Mouse (Mus musculus) limb, embryonic 11.5 days (tissue): ENCODE data around the gene Rdm1. TPM values are rescaled to one million over a fixed set of nuclear protein-coding genes. Genes with fewer than 3 reads are reported as not detected.
A peak's percentile ranks its signal among the peaks of the same experiment; 100 is the strongest.
"Not testable (repeated sequence)": the region's sequence is repeated elsewhere in the genome, so short reads cannot be mapped to it uniquely, and the experiment has no call there.

Experiments
- ATAC-seq: fragments of 200-750 bp; cut with Nextera tagmentation; 2 replicates; pipeline ENCODE4 v1.8.0; 2017; ENCODE audit warnings: low read depth; ENCODE audit not compliant: insufficient number of reproducible peaks, low FRiP score, low TSS enrichment
- DNase-seq: peaks from one replicate; pipeline ENCODE4 v3.0.0-alpha.2; 2015; ENCODE audit warnings: low spot score
- H3K27ac ChIP-seq: fragments of 300-500 bp; sonication (generic); replicated peaks from 2 replicates; pipeline ENCODE4 v1.5.1; 2014; ENCODE audit warnings: low read depth, mild to moderate bottlenecking, low read length
- H3K27me3 ChIP-seq: fragments of 300-500 bp; sonication (generic); 2 replicates; pipeline ENCODE4 v1.6.1; 2014; ENCODE audit warnings: mild to moderate bottlenecking, low read length, mixed read lengths; ENCODE audit not compliant: control insufficient read depth, insufficient read depth
- H3K36me3 ChIP-seq: fragments of 300-500 bp; sonication (generic); 2 replicates; pipeline ENCODE4 v1.6.1; 2014; ENCODE audit warnings: mild to moderate bottlenecking, low read length, moderate library complexity, mixed read lengths; ENCODE audit not compliant: control insufficient read depth, insufficient read depth
- H3K4me1 ChIP-seq: fragments of 300-500 bp; sonication (generic); 2 replicates; pipeline ENCODE4 v1.6.1; 2014; ENCODE audit warnings: low read length, mixed read lengths; ENCODE audit not compliant: control insufficient read depth, insufficient read depth
- H3K4me2 ChIP-seq: fragments of 300-500 bp; sonication (generic); 2 replicates; pipeline ENCODE4 v1.6.1; 2014; ENCODE audit warnings: low read depth, mild to moderate bottlenecking, moderate library complexity; ENCODE audit not compliant: severe bottlenecking
- H3K4me3 ChIP-seq: fragments of 300-500 bp; sonication (generic); 2 replicates; pipeline ENCODE4 v1.5.1; 2014; ENCODE audit warnings: low read depth, low read length
- H3K9ac ChIP-seq: fragments of 300-500 bp; sonication (generic); 2 replicates; pipeline ENCODE4 v1.6.1; 2014; ENCODE audit warnings: mild to moderate bottlenecking, low read length
- H3K9me3 ChIP-seq: fragments of 300-500 bp; sonication (generic); 2 replicates; pipeline ENCODE4 v1.6.1; 2016; ENCODE audit warnings: low read length; ENCODE audit not compliant: control insufficient read depth
- WGBS: fragments of 180-500 bp; shearing (Covaris S2); extraction: QIAGEN DNeasy Blood & Tissue Kit; methylation state at CpG from one replicate; pipeline ENCODE4 v1.1.7; 2014; 5-methylcytosine and 5-hydroxymethylcytosine counted together
- polyA plus RNA-seq: library from polyadenylated mRNA; unstranded; fragments of >200 nt; fragmentation: Nextera tagmentation; extraction: Ambion mirVana; gene quantifications from 2 replicates; pipeline ENCODE4 v1.2.1, GENCODE M21; 2014

Gene Rdm1
- polyA plus RNA-seq, 1 experiment from 2014 or later = 31.0 TPM

- no peak for DNase-seq
- H3K4me1 ChIP-seq = no peaks in the 10 kb centered on the region
- ATAC-seq = no peak
- H3K9me3 ChIP-seq = no peaks in the 10 kb centered on the region
- 90% methylated on average over 7 of the region's 7 CpGs for WGBS
- H3K36me3 ChIP-seq = no peaks in the 10 kb centered on the region
- H3K9ac ChIP-seq = no peak overlapping the region
- H3K4me3 ChIP-seq = no peak overlapping the region
- no peak overlapping the region for H3K4me2 ChIP-seq
- no peak overlapping the region for H3K27ac ChIP-seq
- H3K27me3 ChIP-seq = no peaks in the 10 kb centered on the region
Observed at GRCm38 (mm10) chr11:101588868-101589267, 38.1 kb upstream of the Rdm1 start.

GRCm38 (mm10) chr11:101589444-101589843, 37.6 kb upstream of the Rdm1 start:
- no peaks in the 10 kb centered on the region for H3K36me3 ChIP-seq
- H3K4me1 ChIP-seq = no peaks in the 10 kb centered on the region
- H3K4me3 ChIP-seq = no peak overlapping the region
- no peaks in the 10 kb centered on the region for H3K27me3 ChIP-seq
- H3K9me3 ChIP-seq = no peaks in the 10 kb centered on the region
- H3K4me2 ChIP-seq = no peak overlapping the region
- WGBS = 28% methylated on average over 5 of the region's 5 CpGs
- H3K27ac ChIP-seq = no peak overlapping the region
- no peak for ATAC-seq
- peak; percentile 74 for DNase-seq
- no peak overlapping the region for H3K9ac ChIP-seq

- no peak overlapping the region for H3K4me3 ChIP-seq
- no peaks in the 10 kb centered on the region for H3K36me3 ChIP-seq
- no peak overlapping the region for H3K27ac ChIP-seq
- ATAC-seq (no peak), DNase-seq (no peak)
- no peaks in the 10 kb centered on the region for H3K4me1 ChIP-seq
- H3K9me3 ChIP-seq = no peaks in the 10 kb centered on the region
- 75% methylated on average over 12 of the region's 12 CpGs for WGBS
- no peak overlapping the region for H3K4me2 ChIP-seq
- no peak overlapping the region for H3K9ac ChIP-seq
- no peaks in the 10 kb centered on the region for H3K27me3 ChIP-seq
Observed at GRCm38 (mm10) chr11:101589989-101590624, 36.9 kb upstream of the Rdm1 start.

GRCm38 (mm10) chr11:101599156-101599555, 27.8 kb upstream of the Rdm1 start, which contains the start of gene Gm11634:
Gene Gm11634, minus strand, starts transcription at chr11:101599256.
- Histone ChIP-seq H3K4me1 (no peaks in the 10 kb centered on the region), H3K27me3 (no peaks in the 10 kb centered on the region), H3K27ac (no peak within 1 kb of the TSS), H3K9me3 (no peaks in the 10 kb centered on the region), H3K4me2 (no peak within 1 kb of the TSS), H3K36me3 (no peaks in the 10 kb centered on the region), H3K4me3 (no peak within 1 kb of the TSS), H3K9ac (no peak within 1 kb of the TSS)
- DNase-seq (no peak), ATAC-seq (no peak)
- WGBS = 88% methylated on average over 6 of the region's 6 CpGs

- H3K36me3 ChIP-seq = no peaks in the 10 kb centered on the region
- ATAC-seq = no peak
Observed at GRCm38 (mm10) chr11:101602491-101602890, 24.5 kb upstream of the Rdm1 start.

GRCm38 (mm10) chr11:101604116-101604515, 22.9 kb upstream of the Rdm1 start:
- H3K27me3 ChIP-seq = no peaks in the 10 kb centered on the region
- DNase-seq = no peak
- H3K9me3 ChIP-seq = no peaks in the 10 kb centered on the region
- 4% methylated on average over 3 of the region's 3 CpGs for WGBS
- ATAC-seq = no peak
- peak overlapping the region; percentile 24; the same call in 1 of the 2 replicates for H3K4me2 ChIP-seq
- no peaks in the 10 kb centered on the region for H3K36me3 ChIP-seq
- H3K4me1 ChIP-seq = no peaks in the 10 kb centered on the region
- H3K9ac ChIP-seq = no peak overlapping the region
- peak overlapping the region; percentile 7; the same call in 1 of the 2 replicates for H3K4me3 ChIP-seq
- no peak overlapping the region for H3K27ac ChIP-seq

More at GRCm38 (mm10) chr11:101602491-101602890, 24.5 kb upstream of the Rdm1 start:
- Histone ChIP-seq H3K27ac (no peak overlapping the region), H3K9ac (no peak overlapping the region), H3K4me1 (no peaks in the 10 kb centered on the region), H3K4me2 (no peak overlapping the region), H3K4me3 (no peak overlapping the region), H3K9me3 (no peaks in the 10 kb centered on the region), H3K27me3 (no peaks in the 10 kb centered on the region)
- 7% methylated on average over 3 of the region's 3 CpGs for WGBS
- peak; percentile 87 for DNase-seq

GRCm38 (mm10) chr11:101604531-101605453, 22.2 kb upstream of the Rdm1 start:
- H3K36me3 ChIP-seq, H3K27ac ChIP-seq, H3K9me3 ChIP-seq, H3K4me1 ChIP-seq, H3K27me3 ChIP-seq, H3K9ac ChIP-seq: not testable (repeated sequence)
- 2% methylated on average over 30 of the region's 30 CpGs for WGBS
- DNase-seq (peak; percentile 85), ATAC-seq (peak; percentile 82)
- Histone ChIP-seq H3K4me3 (peak overlapping the region; percentile 7; the same call in 1 of the 2 replicates), H3K4me2 (peak overlapping the region; percentile 24)

- not testable (repeated sequence) for DNase-seq, H3K9ac ChIP-seq, H3K9me3 ChIP-seq, H3K27ac ChIP-seq, H3K27me3 ChIP-seq, H3K4me1 ChIP-seq, ATAC-seq, H3K4me2 ChIP-seq, H3K4me3 ChIP-seq, H3K36me3 ChIP-seq
- 85% methylated on average over 4 of the region's 4 CpGs for WGBS
Observed at GRCm38 (mm10) chr11:101607134-101607533, 19.9 kb upstream of the Rdm1 start.
